Mouse (Mus musculus) cortical plate, adult 2 months (tissue): ENCODE data around the gene Ccdc194. TPM values are rescaled to one million over a fixed set of nuclear protein-coding genes. Genes with fewer than 3 reads are reported as not detected.
"Not testable (repeated sequence)": the region's sequence is repeated elsewhere in the genome, so short reads cannot be mapped to it uniquely, and the experiment has no call there.

Experiments
- H3K27ac ChIP-seq: fragments of 200-500 bp; 2 replicates; pipeline ENCODE4 v1.5.1; 2012; ENCODE audit warnings: low read length, control low read depth, inconsistent platforms; ENCODE audit not compliant: insufficient read depth
- H3K4me1 ChIP-seq: fragments of 200-500 bp; 2 replicates; pipeline ENCODE4 v1.6.1; 2011; ENCODE audit warnings: low read length; ENCODE audit not compliant: control insufficient read depth, insufficient read depth
- H3K4me3 ChIP-seq: fragments of 200-500 bp; 2 replicates; pipeline ENCODE4 v1.5.1; 2011; ENCODE audit warnings: mild to moderate bottlenecking, low read length, control low read depth; ENCODE audit not compliant: insufficient read depth
- CTCF ChIP-seq: fragments of 200-500 bp; IDR thresholded peaks from 2 replicates; pipeline ENCODE4 v1.5.1; 2011; ENCODE audit warnings: mild to moderate bottlenecking, control low read depth, low read length; ENCODE audit not compliant: insufficient read depth; ENCODE audit errors: extremely low read depth
- POLR2A ChIP-seq: fragments of 200-500 bp; IDR thresholded peaks from 2 replicates; pipeline ENCODE4 v1.6.1; 2011; ENCODE audit warnings: mild to moderate bottlenecking, low read length, control low read depth; ENCODE audit not compliant: insufficient read depth; ENCODE audit errors: extremely low read depth
- polyA plus RNA-seq: library from polyadenylated mRNA; depleted of rRNA; stranded (reverse); fragments of >200 nt; gene quantifications from 2 replicates; pipeline ENCODE4 v1.2.3, GENCODE M21; 2012

Ccdc194 gene
- polyA plus RNA-seq, 1 experiment: not detected

DNA sequence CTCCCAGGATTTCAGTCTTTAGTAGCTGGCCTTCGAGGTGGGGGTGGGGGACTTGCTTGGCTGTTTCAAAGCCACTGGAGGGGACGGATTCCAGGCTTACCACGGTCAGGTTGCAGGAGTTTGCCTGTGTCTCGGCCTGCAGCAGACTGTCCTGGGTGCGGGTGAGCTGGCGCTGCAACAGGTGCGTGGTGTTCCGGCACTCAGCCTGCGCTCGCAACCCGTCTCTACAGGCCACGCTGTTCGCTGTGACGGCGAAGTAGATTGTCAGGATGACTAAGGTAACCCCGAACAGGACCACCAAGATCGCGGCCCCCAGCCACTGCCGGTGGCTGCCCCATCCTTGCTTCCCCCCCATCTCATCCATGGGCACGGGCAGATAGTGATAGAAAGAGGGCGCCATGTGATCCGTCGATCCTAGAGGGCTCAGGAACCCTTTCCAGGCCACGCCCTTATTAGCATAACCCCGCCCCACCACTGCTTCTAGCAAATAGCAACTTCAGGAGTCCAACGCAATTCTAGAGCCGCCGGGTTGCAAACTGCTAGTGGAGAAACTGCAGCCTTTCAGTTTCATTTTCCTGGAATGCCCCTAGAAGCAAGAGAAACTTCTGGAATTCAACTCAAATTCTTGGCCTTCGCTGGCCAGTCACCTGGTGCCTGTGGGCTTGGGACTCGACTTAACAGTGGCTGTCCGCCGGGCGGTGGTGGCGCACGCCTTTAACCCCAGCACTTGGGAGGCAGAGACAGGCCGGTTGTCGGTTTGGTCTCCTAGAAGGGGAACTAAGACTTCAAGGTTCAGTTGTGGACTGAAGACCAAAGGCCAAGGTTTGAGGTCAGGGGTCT is 11.7 kb upstream of the Ccdc194 start, which contains the start of gene Bst2:
Gene Bst2 (minus strand): TSS at position 429 of the 840 bp plus-strand sequence.
- Histone ChIP-seq H3K4me1 (no peaks in the 10 kb centered on the region), H3K27ac (no peak within 1 kb of the TSS), H3K4me3 (peak within 1 kb of the TSS; percentile 26)
- TF ChIP-seq POLR2A: no peak
- TF ChIP-seq CTCF: no peak

DNA sequence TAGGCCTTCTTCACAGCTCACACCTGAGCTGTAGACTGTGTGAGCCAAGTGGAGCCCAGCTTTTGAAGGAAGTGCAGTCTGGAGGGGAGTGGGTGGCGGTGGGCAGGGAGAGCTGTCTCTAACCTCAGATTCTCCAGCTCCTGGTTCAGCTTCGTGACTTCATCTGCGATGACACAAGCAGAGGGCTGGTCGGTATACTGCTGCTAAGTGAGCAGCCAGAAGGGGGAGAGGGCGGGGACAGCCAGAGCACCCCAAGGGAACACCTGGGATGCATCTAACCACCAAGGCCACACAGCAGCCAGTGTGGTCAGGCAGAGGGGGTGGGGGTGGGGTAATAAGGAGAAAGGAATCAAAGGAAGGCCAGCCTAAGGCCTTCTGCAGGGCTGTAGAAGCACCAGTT is 10.2 kb upstream of the Ccdc194 start:
- H3K27ac ChIP-seq: no peak overlapping the region
- H3K4me1 ChIP-seq: no peaks in the 10 kb centered on the region
- no peak overlapping the region for H3K4me3 ChIP-seq
- TF ChIP-seq POLR2A: no peak
- TF ChIP-seq CTCF: no peak

DNA sequence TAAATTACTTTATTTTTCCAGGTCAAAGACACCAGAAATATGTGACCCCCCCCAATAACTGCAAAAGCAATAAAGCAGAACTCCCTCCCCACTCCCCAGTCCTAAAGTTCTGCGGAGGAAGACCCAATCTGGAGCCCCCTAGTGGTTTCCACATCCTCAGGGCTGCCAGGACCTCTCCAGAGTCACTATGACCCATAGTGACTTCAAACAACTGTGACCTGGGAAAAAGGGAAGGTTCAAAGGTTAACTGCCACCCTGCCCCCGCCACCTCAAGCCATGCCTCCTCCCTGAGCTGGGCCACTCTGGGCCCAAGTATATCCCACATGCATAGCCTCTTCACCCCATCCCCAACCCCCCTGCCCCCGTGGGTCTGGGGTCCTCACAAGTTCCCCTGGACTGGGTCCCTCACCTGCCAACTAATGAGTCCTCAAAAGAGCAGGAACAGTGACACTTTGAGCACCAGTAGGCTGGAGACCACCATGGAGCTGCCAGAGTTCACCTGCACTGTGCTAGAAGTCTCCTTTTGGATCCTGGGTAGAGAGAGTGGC is 8.8 kb upstream of the Ccdc194 start:
- no peak overlapping the region for H3K27ac ChIP-seq
- no peaks in the 10 kb centered on the region for H3K4me1 ChIP-seq
- TF ChIP-seq CTCF (no peak), POLR2A (no peak)
- H3K4me3 ChIP-seq: no peak overlapping the region

DNA sequence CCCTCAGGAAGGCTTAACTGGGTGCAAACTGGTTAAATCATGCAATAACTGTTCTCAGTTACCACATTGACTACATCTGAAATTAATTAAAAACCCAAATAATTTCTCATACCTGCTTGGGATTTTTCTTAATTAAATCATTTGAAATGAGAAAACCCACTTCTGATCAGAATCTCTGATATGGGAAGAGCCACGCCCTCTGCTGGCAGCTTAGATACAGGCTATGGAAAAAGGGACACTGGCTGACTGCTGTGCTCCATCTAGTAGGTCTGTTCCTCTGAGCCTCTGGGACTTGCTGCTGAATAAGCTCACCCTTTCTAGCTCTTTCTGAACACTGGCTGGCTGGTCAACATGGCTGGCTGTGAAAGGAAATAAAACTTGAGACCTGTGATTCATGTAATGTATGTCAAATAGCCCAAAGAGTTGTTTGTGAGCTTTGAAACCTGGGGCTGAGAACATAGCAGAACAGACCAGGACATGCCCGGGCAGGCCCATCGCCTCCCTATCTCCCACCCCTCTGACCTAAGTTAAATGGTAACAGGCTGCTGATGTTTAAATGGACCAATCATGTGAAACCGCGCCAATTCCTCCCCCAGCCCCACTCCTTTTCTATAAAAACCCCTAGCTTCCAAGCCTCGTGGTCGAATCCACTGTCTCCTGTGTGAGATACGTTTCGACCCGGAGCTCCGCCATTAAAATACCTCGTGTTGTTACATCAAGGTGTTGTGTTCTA is 5.4 kb upstream of the Ccdc194 start:
- peak; percentile 43 for TF ChIP-seq CTCF
- not testable (repeated sequence) for H3K4me3 ChIP-seq, H3K27ac ChIP-seq, H3K4me1 ChIP-seq

DNA sequence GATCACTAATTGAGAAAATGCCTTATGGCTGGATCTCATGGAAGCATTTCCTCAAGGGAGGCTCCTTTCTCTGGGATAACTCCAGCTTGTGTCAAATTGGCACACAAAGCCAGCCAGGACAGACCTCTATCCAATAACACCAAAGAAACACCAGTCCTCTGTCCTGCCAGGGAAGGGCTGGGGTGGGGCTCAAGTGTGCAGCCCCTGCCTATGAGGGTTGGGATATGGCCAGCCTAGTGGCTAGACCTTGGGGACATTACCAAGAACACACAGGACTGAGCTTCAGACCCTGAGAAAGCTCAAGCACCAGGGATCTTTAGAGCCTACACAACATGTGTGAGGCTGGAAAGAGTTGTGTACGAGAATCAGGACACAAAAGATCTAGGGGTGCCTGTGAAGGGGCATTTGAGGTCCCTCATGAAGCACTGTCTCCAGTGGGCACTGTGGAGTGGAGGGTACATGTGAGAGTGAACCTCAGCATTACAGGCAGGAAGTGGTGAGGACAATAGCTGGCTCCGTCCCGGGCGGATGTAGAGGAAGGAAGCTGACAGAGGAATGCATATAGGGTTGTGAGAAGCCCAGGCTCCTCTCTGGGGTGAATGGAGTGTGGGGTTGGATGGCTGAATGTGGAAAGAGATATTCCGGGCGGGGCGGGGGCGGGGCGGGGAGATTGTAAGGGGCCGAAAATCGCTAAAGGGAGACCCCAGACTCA is 3.0 kb upstream of the Ccdc194 start:
- Histone ChIP-seq H3K4me3 (no peak overlapping the region), H3K4me1 (no peaks in the 10 kb centered on the region), H3K27ac (0 out of 2 replicates have a peak overlapping the region, but pooled peaks have one; percentile 12)
- no peak for TF ChIP-seq CTCF
- TF ChIP-seq POLR2A: no peak

DNA sequence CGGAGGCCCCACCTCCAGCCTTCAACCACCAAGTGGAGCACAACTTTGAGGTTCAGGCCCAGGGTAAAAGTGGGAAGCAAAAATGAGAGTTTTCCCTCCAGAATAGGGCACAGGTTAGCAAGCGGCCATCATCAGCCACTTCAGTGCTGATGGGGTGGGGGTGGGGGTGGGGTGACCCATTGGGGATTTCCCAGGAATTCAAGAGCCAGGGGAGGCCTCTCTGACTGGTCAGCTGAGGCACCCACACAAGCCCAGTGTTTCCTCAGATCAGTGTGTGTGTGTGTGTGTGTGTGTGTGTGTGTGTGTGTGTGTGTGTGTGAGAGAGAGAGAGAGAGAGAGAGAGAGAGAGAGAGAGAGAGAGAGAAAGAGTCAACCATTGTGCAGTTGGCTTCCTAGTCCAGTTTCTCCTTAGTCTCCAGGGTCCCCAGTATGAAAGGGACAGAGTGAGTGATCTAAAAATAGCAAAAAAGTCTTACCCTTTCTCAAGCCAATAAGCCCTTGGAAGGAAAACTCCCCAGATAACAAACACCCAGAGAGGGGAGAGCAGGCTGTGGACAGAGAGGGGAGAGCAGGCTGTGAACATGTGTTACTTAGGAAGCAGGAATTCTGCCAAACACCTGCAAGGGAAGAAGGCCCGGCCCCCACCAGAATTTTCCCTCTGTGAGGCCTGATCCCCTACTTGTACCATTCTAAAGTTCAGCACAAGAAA is 1.8 kb upstream of the Ccdc194 start:
- TF ChIP-seq POLR2A (no peak), CTCF (no peak)
- H3K4me3 ChIP-seq: no peak overlapping the region
- H3K27ac ChIP-seq: no peak overlapping the region
- no peaks in the 10 kb centered on the region for H3K4me1 ChIP-seq

DNA sequence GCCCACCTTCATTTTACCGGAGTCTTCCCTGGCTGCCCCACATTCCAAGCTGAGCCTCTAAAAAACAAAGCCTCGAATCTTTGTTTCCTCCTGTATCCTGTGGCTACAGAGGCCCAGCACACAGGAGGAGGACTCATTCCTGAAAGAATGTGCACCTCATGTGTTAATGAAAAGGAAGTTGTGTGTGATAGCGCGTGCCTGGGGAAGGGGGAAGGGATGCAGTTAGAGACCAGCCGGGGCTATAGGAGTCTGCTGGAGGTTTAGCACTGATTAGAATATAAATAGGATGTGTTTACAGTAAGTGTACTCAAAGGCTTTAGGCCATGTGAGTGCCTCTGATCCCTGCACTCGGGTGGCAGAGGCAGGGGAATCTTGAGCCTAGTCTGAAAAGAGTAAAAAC is 761 bp upstream of the Ccdc194 start:
- Histone ChIP-seq H3K4me3 (no peak overlapping the region), H3K4me1 (no peaks in the 10 kb centered on the region), H3K27ac (no peak overlapping the region)
- TF ChIP-seq CTCF (no peak), POLR2A (no peak)

DNA sequence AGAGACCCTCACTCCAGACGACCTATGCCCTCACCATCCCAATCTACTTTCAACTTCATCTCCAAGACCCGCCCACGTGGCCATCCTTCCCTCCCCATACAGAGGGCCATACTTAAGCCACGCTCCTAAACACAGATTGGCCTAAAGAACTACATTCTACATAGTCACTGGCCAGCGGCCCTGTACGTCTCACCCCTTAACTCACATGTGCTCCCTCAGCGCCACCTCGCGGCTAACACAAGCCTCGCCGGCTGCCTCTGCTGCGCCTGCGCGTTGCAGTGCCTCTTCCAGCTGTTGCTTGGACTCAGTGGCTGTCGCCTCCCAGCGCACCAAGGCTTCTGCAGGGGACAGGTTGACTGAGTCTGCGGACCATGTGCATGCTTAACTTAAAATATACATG is 3.9 kb downstream of the Ccdc194 start:
- TF ChIP-seq POLR2A (no peak), CTCF (peak; percentile 88)
- Histone ChIP-seq H3K27ac (no peak overlapping the region), H3K4me1 (no peaks in the 10 kb centered on the region), H3K4me3 (no peak overlapping the region)
